In genomic region chr5:138262582-138263240, GRCm38 (mm10) we compare ENCODE assay signal across 9 mouse cellular contexts. TPM values are rescaled to one million over a fixed set of nuclear protein-coding genes. Genes with fewer than 3 reads are reported as not detected.
DNase-seq lines count a peak whose midpoint lies in the region; ATAC-seq and TF ChIP-seq lines count a peak whose summit lies in the region.
"Had no signal": no experiment of that assay in that cellular context is flagged by ENCODE, and none has a peak within 500 bp of the region (broad histone marks: within the 10 kb centered on the region; RNA-seq: fewer than 3 reads in every experiment).

No protein-coding gene starts in this region.

- peaks cover 20 to 39% of the 10 kb centered on the region in 2 experiments for H3K4me1 ChIP-seq in heart, embryonic 14.5 days (ENCODE audit: control insufficient read depth in 2 of 2, insufficient read depth in 2 of 2, low read length in 2 of 2)
- peaks cover 0 to 3% of the 10 kb centered on the region in 2 experiments; a peak in 1 of 4 replicates for H3K4me1 ChIP-seq in ES-E14 (ENCODE audit: control insufficient read depth in 2 of 2, insufficient read depth in 2 of 2, low read length in 2 of 2, poor library complexity in 1 of 2)
- H3K4me1 ChIP-seq in heart, postnatal 0 days (ENCODE audit: control insufficient read depth, insufficient read depth): peaks cover 8% of the 10 kb centered on the region; the same call in 1 of the 2 replicates
- peaks cover 16% of the 10 kb centered on the region for H3K4me1 ChIP-seq in midbrain, embryonic 11.5 days (ENCODE audit: control insufficient read depth, insufficient read depth, low read length)

- no peaks in the 10 kb centered on the region for H3K27me3 ChIP-seq in heart, embryonic 14.5 days (ENCODE audit: control insufficient read depth, insufficient read depth, low read length)
- no peaks in the 10 kb centered on the region for H3K27me3 ChIP-seq in heart, postnatal 0 days (ENCODE audit: control insufficient read depth, insufficient read depth, low read length)
- H3K27me3 ChIP-seq in midbrain, embryonic 11.5 days (ENCODE audit: control insufficient read depth, insufficient read depth, low read length): no peaks in the 10 kb centered on the region

- peaks cover 53% of the 10 kb centered on the region for H3K36me3 ChIP-seq in heart, embryonic 14.5 days (ENCODE audit: control insufficient read depth, insufficient read depth, low read length)
- H3K36me3 ChIP-seq in ES-E14 (ENCODE audit: control insufficient read depth, insufficient read depth, low read length, poor library complexity, severe bottlenecking): peaks cover 29% of the 10 kb centered on the region
- peaks cover 31% of the 10 kb centered on the region for H3K36me3 ChIP-seq in heart, postnatal 0 days (replicated peaks; ENCODE audit: control insufficient read depth, insufficient read depth, low read length)
- peaks cover 28% of the 10 kb centered on the region for H3K36me3 ChIP-seq in midbrain, embryonic 11.5 days (ENCODE audit: control insufficient read depth, insufficient read depth, low read length)

- WGBS in heart, embryonic 14.5 days: 60% methylated on average over 18 of the region's 18 CpGs
- WGBS in heart, postnatal 0 days: 53% methylated on average over 18 of the region's 18 CpGs
- WGBS in midbrain, embryonic 11.5 days: 71% methylated on average over 18 of the region's 18 CpGs

- H3K9me3 ChIP-seq in heart, embryonic 14.5 days (ENCODE audit: control insufficient read depth, low read length): no peaks in the 10 kb centered on the region
- no peaks in the 10 kb centered on the region for H3K9me3 ChIP-seq in ES-E14 (ENCODE audit: control insufficient read depth, insufficient read depth, low read depth, low read length)
- H3K9me3 ChIP-seq in heart, postnatal 0 days (replicated peaks; ENCODE audit: control insufficient read depth, low read length): no peaks in the 10 kb centered on the region
- no peaks in the 10 kb centered on the region for H3K9me3 ChIP-seq in midbrain, embryonic 11.5 days (ENCODE audit: control insufficient read depth, low read length)

- DNase-seq in heart, adult 18-20 months: no peak
- DNase-seq in ES-E14 (ENCODE audit: low read depth, low spot score): no peak
- no peak for DNase-seq in heart, postnatal 0 days (ENCODE audit: low spot score)
- DNase-seq in midbrain, embryonic 11.5 days (ENCODE audit: low spot score, missing footprints): no peak
- DNase-seq in frontal cortex, postnatal 10 days (ENCODE audit: low spot score in 2 of 2): no peak
- DNase-seq in left cerebral cortex, adult 11 months (ENCODE audit: low spot score): no peak
- no peak for DNase-seq in cerebellum, postnatal 4 days (ENCODE audit: low spot score in 2 of 2)

- no peak for TF ChIP-seq EP300 in heart, postnatal 0 days (IDR thresholded peaks at IDR 0.05; ENCODE audit: low read depth)

- ATAC-seq in heart, embryonic 14.5 days (ENCODE audit: insufficient number of reproducible peaks, insufficient read depth, low FRiP score, low read depth): no peak
- no peak for ATAC-seq in heart, postnatal 0 days (ENCODE audit: insufficient read depth, low read depth)
- ATAC-seq in midbrain, embryonic 11.5 days (ENCODE audit: low FRiP score): no peak

- no peak overlapping the region for H3K27ac ChIP-seq in heart, embryonic 14.5 days (replicated peaks in 1 of 2; ENCODE audit: control insufficient read depth in 1 of 2, insufficient read depth in 1 of 2, low read depth in 2 of 2, low read length in 2 of 2)
- H3K27ac ChIP-seq in ES-E14 (ENCODE audit: insufficient read depth, low read depth, low read length, poor library complexity, severe bottlenecking): no peak overlapping the region
- H3K27ac ChIP-seq in heart, postnatal 0 days (ENCODE audit: low read depth): no peak overlapping the region
- no peak overlapping the region for H3K27ac ChIP-seq in midbrain, embryonic 11.5 days (ENCODE audit: low read depth, low read length)

- peak overlapping the region; percentile 94 for H3K4me2 ChIP-seq in heart, embryonic 14.5 days (ENCODE audit: low read length)
- peak overlapping the region; percentile 98 for H3K4me2 ChIP-seq in heart, postnatal 0 days (ENCODE audit: low read depth, low read length)
- peak overlapping the region; percentile 93 for H3K4me2 ChIP-seq in midbrain, embryonic 11.5 days

- in situ Hi-C loops in ES-E14 (cut with MboI; ENCODE audit: low sequenced_read_pairs in 2 of 2, unreplicated experiment in 2 of 2): no loop called here

- peak overlapping the region; percentile 86 to 96 for H3K4me3 ChIP-seq in heart, embryonic 14.5 days (ENCODE audit: control insufficient read depth in 1 of 2, insufficient read depth in 1 of 2, low read depth in 1 of 2, low read length in 2 of 2)
- H3K4me3 ChIP-seq in ES-E14 (ENCODE audit: insufficient read depth in 1 of 2, low read depth in 1 of 2, low read length in 2 of 2, poor library complexity in 1 of 2, severe bottlenecking in 1 of 2): peak overlapping the region; percentile 96 to 97
- peak overlapping the region; percentile 85 for H3K4me3 ChIP-seq in heart, postnatal 0 days (ENCODE audit: low read depth, low read length)
- H3K4me3 ChIP-seq in midbrain, embryonic 11.5 days (ENCODE audit: low read depth, low read length): peak overlapping the region; percentile 66

- no peak for TF ChIP-seq CTCF in heart, postnatal 0 days (IDR thresholded peaks at IDR 0.05; ENCODE audit: low read depth)

- H3K9ac ChIP-seq in heart, embryonic 14.5 days (ENCODE audit: low read length): peak overlapping the region; percentile 94
- peak overlapping the region; percentile 83; the same call in 1 of the 2 replicates for H3K9ac ChIP-seq in ES-E14 (ENCODE audit: insufficient read depth, low read depth, low read length, poor library complexity, severe bottlenecking)
- peak overlapping the region; percentile 79 for H3K9ac ChIP-seq in heart, postnatal 0 days (replicated peaks; ENCODE audit: low read depth, low read length)
- peak overlapping the region; percentile 81 for H3K9ac ChIP-seq in midbrain, embryonic 11.5 days (ENCODE audit: low read length)

TF ChIP-seq in ES-E14, 5 proteins besides CTCF, POLR2A, EP300 and RAD21:
- no peak for TF ChIP-seq ZC3H11A (IDR thresholded peaks at IDR 0.05; ENCODE audit: borderline replicate concordance, low read depth, low read length)
- no peak for TF ChIP-seq CHD2 (IDR thresholded peaks at IDR 0.05; ENCODE audit: low read depth, low read length)
- TF ChIP-seq MAFK (IDR thresholded peaks at IDR 0.05; ENCODE audit: insufficient read depth, low read depth, low read length): no peak
- TF ChIP-seq ZNF384 (IDR thresholded peaks at IDR 0.05; ENCODE audit: low read depth, low read length): no peak
- no peak for TF ChIP-seq HCFC1 (IDR thresholded peaks at IDR 0.05; ENCODE audit: borderline replicate concordance, insufficient read depth, low read length)
TF ChIP-seq in ES-E14: peak in this region for 0.

RNA-seq across cellular contexts. Expression of gene BC037034, which starts 1.1 kb away (rescaled TPM):
- 2.9 and 3.3 TPM in 2 replicates for polyA plus RNA-seq in heart, embryonic 14.5 days (2014; fragmentation: Nextera tagmentation; extraction: Ambion mirVana)
- total RNA-seq in heart, adult 18-20 months (2021): 1 to 10 TPM; 3.2 to 4.2 TPM
- 13.7 and 16.2 TPM in 2 replicates for total RNA-seq in ES-E14 (2012; rRNA removed)
- 12.0 and 13.4 TPM in 2 replicates for total RNA-seq in heart, postnatal 0 days (2014; rRNA removed; ENCODE audit: low replicate concordance)
- polyA plus RNA-seq in heart, postnatal 0 days (2015; fragmentation: Nextera tagmentation; extraction: Ambion mirVana): 0.96 and 1.1 TPM in 2 replicates
- 5.0 and 5.2 TPM in 2 replicates for polyA plus RNA-seq in midbrain, embryonic 11.5 days (2014; fragmentation: Nextera tagmentation; extraction: Ambion mirVana)

RNA-seq across cellular contexts. Expression of gene Lamtor4, which starts 7.4 kb away (rescaled TPM):
- polyA plus RNA-seq in heart, embryonic 14.5 days (2014; fragmentation: Nextera tagmentation; extraction: Ambion mirVana): 80.5 and 93.6 TPM in 2 replicates
- 10 to 100 TPM; 58.7 to 64.6 TPM for total RNA-seq in heart, adult 18-20 months (2021)
- total RNA-seq in ES-E14 (2012; rRNA removed): 87.2 and 87.3 TPM in 2 replicates
- total RNA-seq in heart, postnatal 0 days (2014; rRNA removed; ENCODE audit: low replicate concordance): 60.2 and 102 TPM in 2 replicates
- polyA plus RNA-seq in heart, postnatal 0 days (2015; fragmentation: Nextera tagmentation; extraction: Ambion mirVana): 101 and 104 TPM in 2 replicates
- polyA plus RNA-seq in midbrain, embryonic 11.5 days (2014; fragmentation: Nextera tagmentation; extraction: Ambion mirVana): 44.1 and 47.8 TPM in 2 replicates

RNA-seq across cellular contexts. Expression of gene Gal3st4, which starts 9.9 kb away (rescaled TPM):
- polyA plus RNA-seq in heart, embryonic 14.5 days (2014; fragmentation: Nextera tagmentation; extraction: Ambion mirVana): 0.57 and 0.75 TPM in 2 replicates
- total RNA-seq in heart, adult 18-20 months (2021): under 1 TPM; 0.15 to 0.32 TPM
- 0.58 and 0.94 TPM in 2 replicates for total RNA-seq in ES-E14 (2012; rRNA removed)
- not detected in 2 replicates for total RNA-seq in heart, postnatal 0 days (2014; rRNA removed; ENCODE audit: low replicate concordance)
- 0.47 and 0.60 TPM in 2 replicates for polyA plus RNA-seq in heart, postnatal 0 days (2015; fragmentation: Nextera tagmentation; extraction: Ambion mirVana)
- polyA plus RNA-seq in midbrain, embryonic 11.5 days (2014; fragmentation: Nextera tagmentation; extraction: Ambion mirVana): 4.6 and 5.5 TPM in 2 replicates

RNA-seq across cellular contexts. Expression of gene Gm43720, which starts 17.0 kb away (rescaled TPM):
- 0.05 TPM in 1 of 2 replicates, not detected in the other for polyA plus RNA-seq in heart, embryonic 14.5 days (2014; fragmentation: Nextera tagmentation; extraction: Ambion mirVana)
- total RNA-seq in heart, adult 18-20 months (2021): not detected
- not detected in 2 replicates for total RNA-seq in ES-E14 (2012; rRNA removed)
- total RNA-seq in heart, postnatal 0 days (2014; rRNA removed; ENCODE audit: low replicate concordance): not detected in 2 replicates
- polyA plus RNA-seq in heart, postnatal 0 days (2015; fragmentation: Nextera tagmentation; extraction: Ambion mirVana): 0.05 and 0.07 TPM in 2 replicates
- 0.14 and 0.20 TPM in 2 replicates for polyA plus RNA-seq in midbrain, embryonic 11.5 days (2014; fragmentation: Nextera tagmentation; extraction: Ambion mirVana)
- total RNA-seq: layer of hippocampus, postnatal 25 days had no signal

RNA-seq across cellular contexts. Expression of gene Gpc2, which starts 17.1 kb away (rescaled TPM):
- polyA plus RNA-seq in heart, embryonic 14.5 days (2014; fragmentation: Nextera tagmentation; extraction: Ambion mirVana): 1.3 and 1.5 TPM in 2 replicates
- under 1 TPM in 1 of 2 experiments, not detected in 1; 0.15 TPM for total RNA-seq in heart, adult 18-20 months (2021)
- total RNA-seq in ES-E14 (2012; rRNA removed): 14.9 and 20.2 TPM in 2 replicates
- 1.1 and 6.0 TPM in 2 replicates for total RNA-seq in heart, postnatal 0 days (2014; rRNA removed; ENCODE audit: low replicate concordance)
- polyA plus RNA-seq in heart, postnatal 0 days (2015; fragmentation: Nextera tagmentation; extraction: Ambion mirVana): 1.9 TPM in 2 replicates
- polyA plus RNA-seq in midbrain, embryonic 11.5 days (2014; fragmentation: Nextera tagmentation; extraction: Ambion mirVana): 15.5 and 16.5 TPM in 2 replicates
